Mouse (Mus musculus) embryo, embryonic 9.5 days (tissue): Measurements from ENCODE around the gene Nccrp1.
"Not testable (repeated sequence)": the region's sequence is repeated elsewhere in the genome, so short reads cannot be mapped to it uniquely, and the experiment has no call there.

Experiments
- DNase-seq: peaks from one replicate; pipeline ENCODE4 v3.0.0-alpha.2; 2017; ENCODE audit errors: extremely low spot score

Nccrp1 gene

GRCm38 (mm10) chr7:28522536-28522935, 24.5 kb downstream of the Nccrp1 start, which contains the start of gene Ifnl3:
TSS of gene Ifnl3 (plus strand) at chr7:28522836.
- DNase-seq: not testable (repeated sequence)

- no peak for DNase-seq
Observed at GRCm38 (mm10) chr7:28511441-28511840, 35.6 kb downstream of the Nccrp1 start.

GRCm38 (mm10) chr7:28510405-28510974, 36.6 kb downstream of the Nccrp1 start, which contains the start of gene Ifnl2:
TSS of gene Ifnl2 (minus strand) at chr7:28510455.
- DNase-seq: not testable (repeated sequence)

- not testable (repeated sequence) for DNase-seq
Observed at GRCm38 (mm10) chr7:28509121-28509520, 37.9 kb downstream of the Nccrp1 start.

- DNase-seq: peak; percentile 19
Observed at GRCm38 (mm10) chr7:28505585-28505984, 41.5 kb downstream of the Nccrp1 start.

GRCm38 (mm10) chr7:28495426-28495825, 51.6 kb downstream of the Nccrp1 start:
- DNase-seq: no peak
